Mouse (Mus musculus) CH12.LX (cell line): ENCODE results near the gene Smyd3. TPM values are rescaled to one million over a fixed set of nuclear protein-coding genes. Genes with fewer than 3 reads are reported as not detected.

ENCODE experiments used
- DNase-seq: peaks from one replicate; pipeline ENCODE4 v3.0.0-alpha.2; 2013; ENCODE audit errors: extremely low read depth
- H3K27ac ChIP-seq: 2 replicates; pipeline ENCODE4 v1.5.1; 2012; ENCODE audit warnings: low read depth, mild to moderate bottlenecking, control low read depth, moderate library complexity; ENCODE audit not compliant: insufficient read depth
- H3K27me3 ChIP-seq: replicated peaks from 2 replicates; pipeline ENCODE3; 2012; ENCODE audit warnings: inconsistent platforms
- H3K36me3 ChIP-seq, 2 experiments: replicated peaks in 1 of 2; 2 replicates each; pipeline versions ENCODE3 to v1.6.1; 2012; ENCODE audit warnings: inconsistent platforms in 1 of 2, low read length in 1 of 2, mild to moderate bottlenecking in 1 of 2, mixed read lengths in 1 of 2, moderate library complexity in 1 of 2; ENCODE audit not compliant: control insufficient read depth in 1 of 2, insufficient read depth in 1 of 2
- H3K4me1 ChIP-seq, 2 experiments: 2 replicates each; pipeline ENCODE4 v1.6.1; 2012; ENCODE audit warnings: inconsistent platforms in 1 of 2, moderate library complexity in 1 of 2; ENCODE audit not compliant: insufficient read depth in 2 of 2, control insufficient read depth in 1 of 2
- H3K4me2 ChIP-seq: 2 replicates; pipeline ENCODE4 v1.6.1; 2012; ENCODE audit warnings: low read depth, mild to moderate bottlenecking, control low read depth; ENCODE audit not compliant: poor library complexity, insufficient read depth, severe bottlenecking
- H3K4me3 ChIP-seq, 3 experiments: fragments of 150-350 bp in 1 of 3; sonication (generic) in 1 of 3; replicated peaks in 1 of 3; 2 replicates each; pipeline versions ENCODE3 to v1.5.1; 2011 to 2012; ENCODE audit warnings: low read depth in 2 of 3, low read length in 2 of 3, mild to moderate bottlenecking in 2 of 3, moderate library complexity in 2 of 3, control low read depth in 1 of 3, improper control_type of control experiment in 1 of 3, inconsistent platforms in 1 of 3, mixed read lengths in 1 of 3; ENCODE audit not compliant: poor library complexity in 1 of 3
- H3K79me2 ChIP-seq: replicated peaks from 2 replicates; pipeline ENCODE4 v1.6.1; 2012; ENCODE audit warnings: mild to moderate bottlenecking, moderate library complexity; ENCODE audit not compliant: control insufficient read depth, poor library complexity, insufficient read depth, severe bottlenecking; ENCODE audit errors: extremely low read depth
- H3K9ac ChIP-seq: 2 replicates; pipeline ENCODE4 v1.6.1; 2012; ENCODE audit warnings: low read depth, mild to moderate bottlenecking, control low read depth, moderate library complexity; ENCODE audit not compliant: insufficient read depth
- H3K9me3 ChIP-seq: replicated peaks from 2 replicates; pipeline ENCODE3; 2012; ENCODE audit warnings: low read length, inconsistent platforms, mixed read lengths
- BHLHE40 ChIP-seq: IDR thresholded peaks from 2 replicates; pipeline ENCODE4 v1.6.1; 2011; ENCODE audit warnings: mild to moderate bottlenecking, low read depth, low read length, improper control_type of control experiment
- CHD2 ChIP-seq: IDR thresholded peaks from 2 replicates; pipeline ENCODE4 v1.6.1; 2011; ENCODE audit warnings: low read length, improper control_type of control experiment
- E2F4 ChIP-seq: IDR thresholded peaks from 2 replicates; pipeline ENCODE4 v1.6.1; 2011; ENCODE audit warnings: low read depth, low read length, improper control_type of control experiment; ENCODE audit not compliant: insufficient replicate concordance
- ELF1 ChIP-seq: IDR thresholded peaks from 2 replicates; pipeline ENCODE4 v1.6.1; 2014; ENCODE audit warnings: low read depth, mild to moderate bottlenecking, inconsistent platforms, low read length, improper control_type of control experiment
- EP300 ChIP-seq: IDR thresholded peaks from 2 replicates; pipeline ENCODE4 v1.6.1; 2011; ENCODE audit warnings: low read length, improper control_type of control experiment
- GABPA ChIP-seq: IDR thresholded peaks from 2 replicates; pipeline ENCODE4 v1.6.1; 2012; ENCODE audit warnings: low read depth, low read length, improper control_type of control experiment, inconsistent platforms; ENCODE audit not compliant: insufficient replicate concordance
- IRF4 ChIP-seq: IDR thresholded peaks from 2 replicates; pipeline ENCODE4 v1.6.1; 2014; ENCODE audit warnings: low read depth, mild to moderate bottlenecking, inconsistent platforms, low read length, improper control_type of control experiment
- JUN ChIP-seq: IDR thresholded peaks from 2 replicates; pipeline ENCODE4 v1.6.1; 2011; ENCODE audit warnings: low read depth, mild to moderate bottlenecking, low read length, improper control_type of control experiment, moderate library complexity; ENCODE audit not compliant: insufficient read depth
- JUND ChIP-seq: conservative IDR thresholded peaks from 2 replicates; pipeline ENCODE4 v1.6.1; 2011; ENCODE audit warnings: low read depth, low read length, improper control_type of control experiment
- MAFK ChIP-seq: IDR thresholded peaks from 2 replicates; pipeline ENCODE4 v1.6.1; 2011; ENCODE audit warnings: low read length, improper control_type of control experiment; ENCODE audit not compliant: insufficient replicate concordance
- MAX ChIP-seq: IDR thresholded peaks from 2 replicates; pipeline ENCODE4 v1.6.1; 2011; ENCODE audit warnings: low read length, improper control_type of control experiment
- MYC ChIP-seq: IDR thresholded peaks from 2 replicates; pipeline ENCODE4 v1.6.1; 2011; ENCODE audit warnings: low read depth, mild to moderate bottlenecking, improper control_type of control experiment, low read length
- NELFE ChIP-seq: IDR thresholded peaks from 2 replicates; pipeline ENCODE4 v1.6.1; 2011; ENCODE audit warnings: low read depth, low read length, improper control_type of control experiment
- PAX5 ChIP-seq: IDR thresholded peaks from 2 replicates; pipeline ENCODE4 v1.6.1; 2012; ENCODE audit warnings: low read length, inconsistent platforms, mixed read lengths
- POLR2AphosphoS2 ChIP-seq: IDR thresholded peaks from 2 replicates; pipeline ENCODE4 v1.6.1; 2011; ENCODE audit warnings: low read depth, low read length, improper control_type of control experiment
- RAD21 ChIP-seq: IDR thresholded peaks from 2 replicates; pipeline ENCODE4 v1.6.1; 2011; ENCODE audit warnings: low read depth, mild to moderate bottlenecking, low read length, improper control_type of control experiment, moderate library complexity
- RCOR1 ChIP-seq: conservative IDR thresholded peaks from 2 replicates; pipeline ENCODE4 v1.6.1; 2012; ENCODE audit warnings: low read depth, mild to moderate bottlenecking, inconsistent platforms, low read length, improper control_type of control experiment
- SIN3A ChIP-seq: IDR thresholded peaks from 2 replicates; pipeline ENCODE4 v1.6.1; 2012; ENCODE audit warnings: low read length, improper control_type of control experiment, inconsistent platforms
- UBTF ChIP-seq: IDR thresholded peaks from 2 replicates; pipeline ENCODE4 v1.6.1; 2012; ENCODE audit warnings: low read depth, mild to moderate bottlenecking, inconsistent platforms, low read length, improper control_type of control experiment, moderate library complexity
- USF2 ChIP-seq: conservative IDR thresholded peaks from 2 replicates; pipeline ENCODE4 v1.6.1; 2011; ENCODE audit warnings: low read depth, low read length, improper control_type of control experiment
- ZKSCAN1 ChIP-seq: IDR thresholded peaks from 2 replicates; pipeline ENCODE4 v1.6.1; 2012; ENCODE audit warnings: low read depth, inconsistent platforms, low read length, improper control_type of control experiment, borderline replicate concordance
- ZMIZ1 ChIP-seq: IDR thresholded peaks from 2 replicates; pipeline ENCODE4 v1.6.1; 2012; ENCODE audit warnings: low read depth, mild to moderate bottlenecking, inconsistent platforms, low read length, improper control_type of control experiment
- dilution Hi-C: fragments of 300-500 bp; cut with MboI; formaldehyde crosslinking; loops from 2 replicates; pipeline ENCODE4 v1.14.3; 2020; ENCODE audit warnings: low sequenced_read_pairs; ENCODE audit not compliant: extremely low pct_unique_long_range_greater_than_20kb, extremely low pct_ligation_motif_present
- in situ Hi-C: fragments of 300-500 bp; cut with MboI; formaldehyde crosslinking; loops from 3 replicates; pipeline ENCODE4 v1.14.3; 2019; ENCODE audit warnings: low sequenced_read_pairs, low pct_ligation_motif_present, low pct_unique_long_range_greater_than_20kb, mixed read lengths
- polyA plus RNA-seq: library from polyadenylated mRNA; unstranded; fragments of >175 nt; gene quantifications from 2 replicates; pipeline ENCODE4 v1.2.1, GENCODE M21; 2012; ENCODE audit warnings: low read depth; ENCODE audit not compliant: insufficient read length
- total RNA-seq, 2 experiments: library from RNA; depleted of rRNA; stranded (reverse); fragments of 300-350 nt in 1 of 2; fragments of >200 nt in 1 of 2; gene quantifications; 2 replicates each; pipeline ENCODE4 v1.2.3; 2012 to 2014

The Smyd3 gene
- total and polyA plus RNA-seq, 3 experiments, result 11.4 to 12.5 (median 11.8) TPM

GRCm38 (mm10) chr1:179065294-179065601, 452.6 kb downstream of the Smyd3 start:
- H3K4me2 ChIP-seq, result no peak overlapping the region
- in situ Hi-C loops (no loop called here), dilution Hi-C loops (no loop called here)
- H3K79me2 ChIP-seq, result no peaks in the 10 kb centered on the region
- no peak for DNase-seq
- TF ChIP-seq PAX5 (no peak), RAD21 (no peak), ELF1 (no peak), E2F4 (no peak), JUN (no peak), JUND (no peak), IRF4 (no peak), ZKSCAN1 (no peak), GABPA (no peak), NELFE (no peak), UBTF (no peak), MYC (no peak), BHLHE40 (no peak)
- H3K27me3 ChIP-seq, result no peaks in the 10 kb centered on the region
- H3K9ac ChIP-seq, result no peak overlapping the region
- H3K4me1 ChIP-seq, result peaks cover 0 to 5% of the 10 kb centered on the region in 2 experiments; a peak in 1 of 4 replicates
- no peaks in the 10 kb centered on the region for H3K9me3 ChIP-seq
- H3K36me3 ChIP-seq, result no peaks in the 10 kb centered on the region
- H3K4me3 ChIP-seq, result no peak overlapping the region
- no peak overlapping the region for H3K27ac ChIP-seq

- dilution Hi-C loops, result no loop called here
Observed at GRCm38 (mm10) chr1:179064601-179065293, 453.1 kb downstream of the Smyd3 start.

More at GRCm38 (mm10) chr1:179064601-179065293, 453.1 kb downstream of the Smyd3 start:
- no peak overlapping the region for H3K27ac ChIP-seq
- H3K36me3 ChIP-seq, result no peaks in the 10 kb centered on the region
- H3K27me3 ChIP-seq, result no peaks in the 10 kb centered on the region
- TF ChIP-seq SIN3A (no peak), USF2 (no peak), EP300 (no peak), BHLHE40 (no peak), POLR2AphosphoS2 (no peak), MAFK (no peak), RCOR1 (no peak), MAX (no peak), ELF1 (no peak), JUND (no peak), CHD2 (no peak), ZMIZ1 (no peak), UBTF (no peak)
- no peak overlapping the region for H3K4me3 ChIP-seq
- H3K4me1 ChIP-seq, result peaks cover 0 to 5% of the 10 kb centered on the region in 2 experiments; a peak in 1 of 4 replicates
- H3K79me2 ChIP-seq, result no peaks in the 10 kb centered on the region
- H3K4me2 ChIP-seq, result no peak overlapping the region
- H3K9ac ChIP-seq, result no peak overlapping the region
- DNase-seq, result no peak
- H3K9me3 ChIP-seq, result no peaks in the 10 kb centered on the region
- in situ Hi-C loops, result no loop called here
